ENCODE assay signal across 9 mouse cellular contexts in genomic region chr3:130079794-130080193, GRCm38 (mm10). TPM values are rescaled to one million over a fixed set of nuclear protein-coding genes. Genes with fewer than 3 reads are reported as not detected.
A peak's percentile ranks its signal among the peaks of the same experiment; 100 is the strongest.
DNase-seq lines count a peak whose midpoint lies in the region; ATAC-seq and TF ChIP-seq lines count a peak whose summit lies in the region.
"Had no signal": no experiment of that assay in that cellular context is flagged by ENCODE, and none has a peak within 500 bp of the region (broad histone marks: within the 10 kb centered on the region; RNA-seq: fewer than 3 reads in every experiment).

No protein-coding gene starts in this region.

- no peak overlapping the region for H3K4me3 ChIP-seq in embryonic facial prominence, embryonic 14.5 days (ENCODE audit: low read depth, low read length)
- no peak overlapping the region for H3K4me3 ChIP-seq in hindbrain, postnatal 0 days (ENCODE audit: low read length)
- H3K4me3 ChIP-seq: embryonic facial prominence, embryonic 15.5 days had no signal

- intact Hi-C loops in left cerebral cortex, postnatal 36 days (cut with DNase I), result loop anchor here (1.0 to 10.0 kb wide), 4 partner anchors 161 to 775 kb away; partner anchors contain the start of gene Rrh

- peak; percentile 43 for DNase-seq in ovary, postnatal 14 days (ENCODE audit: low spot score)
- DNase-seq in ovary, postnatal 10 days (ENCODE audit: low spot score), result no peak
- DNase-seq in adrenal gland, postnatal 36 days, result peak; percentile 56 to 69
- peak; percentile 85 for DNase-seq in embryonic facial prominence, embryonic 14.5 days (ENCODE audit: low spot score)
- peak; percentile 88 for DNase-seq in hindbrain, postnatal 0 days (ENCODE audit: low spot score)
- peak; percentile 28 to 65 for DNase-seq in left cerebral cortex, postnatal 36 days (ENCODE audit: low spot score in 2 of 2)
- DNase-seq in neural tube, embryonic 10.5 days (ENCODE audit: extremely low spot score, low spot score), result peak; percentile 40
- peak; percentile 71 for DNase-seq in thymus, postnatal 14 days

- H3K36me3 ChIP-seq in embryonic facial prominence, embryonic 14.5 days (ENCODE audit: control insufficient read depth, insufficient read depth, low read length), result no peaks in the 10 kb centered on the region
- no peaks in the 10 kb centered on the region for H3K36me3 ChIP-seq in hindbrain, postnatal 0 days (ENCODE audit: insufficient read depth, low read length)
- H3K36me3 ChIP-seq: embryonic facial prominence, embryonic 15.5 days had no signal

- WGBS in embryonic facial prominence, embryonic 14.5 days, result 5% methylated on average over 1 of the region's 1 CpGs
- 7% methylated on average over 1 of the region's 1 CpGs for WGBS in hindbrain, postnatal 0 days

- H3K27me3 ChIP-seq in embryonic facial prominence, embryonic 14.5 days (replicated peaks; ENCODE audit: control insufficient read depth, insufficient read depth, low read length), result no peaks in the 10 kb centered on the region
- no peaks in the 10 kb centered on the region for H3K27me3 ChIP-seq in hindbrain, postnatal 0 days (ENCODE audit: insufficient read depth, low read length)
- H3K27me3 ChIP-seq: embryonic facial prominence, embryonic 15.5 days had no signal

- H3K4me2 ChIP-seq in embryonic facial prominence, embryonic 14.5 days (ENCODE audit: low read depth, low read length), result no peak overlapping the region
- no peak overlapping the region for H3K4me2 ChIP-seq in hindbrain, postnatal 0 days (ENCODE audit: low read depth, low read length)
- H3K4me2 ChIP-seq: embryonic facial prominence, embryonic 15.5 days had no signal

- no peak; the same call in 1 of the 2 replicates for ATAC-seq in embryonic facial prominence, embryonic 14.5 days (ENCODE audit: low read depth)
- ATAC-seq in hindbrain, postnatal 0 days, result peak; percentile 70; the same call in 1 of the 2 replicates

- no peaks in the 10 kb centered on the region for H3K4me1 ChIP-seq in embryonic facial prominence, embryonic 14.5 days (ENCODE audit: control insufficient read depth, insufficient read depth, low read length)
- no peaks in the 10 kb centered on the region for H3K4me1 ChIP-seq in hindbrain, postnatal 0 days (ENCODE audit: insufficient read depth, low read length)
- H3K4me1 ChIP-seq: embryonic facial prominence, embryonic 15.5 days had no signal

- no peak overlapping the region for H3K9ac ChIP-seq in embryonic facial prominence, embryonic 14.5 days (ENCODE audit: low read depth, low read length)
- H3K9ac ChIP-seq in hindbrain, postnatal 0 days (replicated peaks; ENCODE audit: low read length), result no peak overlapping the region
- H3K9ac ChIP-seq: embryonic facial prominence, embryonic 15.5 days had no signal

- no peaks in the 10 kb centered on the region for H3K9me3 ChIP-seq in embryonic facial prominence, embryonic 14.5 days (ENCODE audit: control insufficient read depth, low read length)
- H3K9me3 ChIP-seq in hindbrain, postnatal 0 days (ENCODE audit: low read length), result no peaks in the 10 kb centered on the region
- H3K9me3 ChIP-seq: embryonic facial prominence, embryonic 15.5 days had no signal

- peak; percentile 90 for TF ChIP-seq CTCF in hindbrain, postnatal 0 days (IDR thresholded peaks at IDR 0.05; ENCODE audit: low read depth)

- no peak overlapping the region for H3K27ac ChIP-seq in embryonic facial prominence, embryonic 14.5 days (replicated peaks; ENCODE audit: low read depth, low read length)
- H3K27ac ChIP-seq in hindbrain, postnatal 0 days, result no peak overlapping the region
- H3K27ac ChIP-seq: embryonic facial prominence, embryonic 15.5 days had no signal

RNA-seq across cellular contexts. Expression of gene Sec24b, which starts 18.4 kb away (rescaled TPM):
- total RNA-seq in adrenal gland, postnatal 36 days (2021), result 10 to 100 TPM; 62.9 to 68.2 TPM
- polyA plus RNA-seq in embryonic facial prominence, embryonic 14.5 days (2014; fragmentation: Nextera tagmentation; extraction: Ambion mirVana), result 32.9 and 33.5 TPM in 2 replicates
- 34.8 and 39.7 TPM in 2 replicates for total RNA-seq in hindbrain, postnatal 0 days (2014; rRNA removed)
- polyA plus RNA-seq in hindbrain, postnatal 0 days (2015; fragmentation: Nextera tagmentation; extraction: Ambion mirVana), result 22.1 and 34.0 TPM in 2 replicates
- total RNA-seq in left cerebral cortex, postnatal 36 days (2021), result 10 to 100 TPM; 49.2 to 62.3 TPM

RNA-seq across cellular contexts. Expression of gene Col25a1, which starts 51.5 kb away (rescaled TPM):
- 1 to 10 TPM; 2.7 to 9.2 TPM for total RNA-seq in adrenal gland, postnatal 36 days (2021)
- polyA plus RNA-seq in embryonic facial prominence, embryonic 14.5 days (2014; fragmentation: Nextera tagmentation; extraction: Ambion mirVana), result 14.3 and 16.2 TPM in 2 replicates
- total RNA-seq in hindbrain, postnatal 0 days (2014; rRNA removed), result 15.7 and 17.8 TPM in 2 replicates
- 3.9 and 4.2 TPM in 2 replicates for polyA plus RNA-seq in hindbrain, postnatal 0 days (2015; fragmentation: Nextera tagmentation; extraction: Ambion mirVana)
- 10 to 100 TPM; 40.2 to 46.7 TPM for total RNA-seq in left cerebral cortex, postnatal 36 days (2021)
